Mouse (Mus musculus) neutrophil, adult 5-6 weeks (primary cell): ENCODE data around the gene Srsx. TPM values are rescaled to one million over a fixed set of nuclear protein-coding genes. Genes with fewer than 3 reads are reported as not detected.
"Not testable (repeated sequence)": the region's sequence is repeated elsewhere in the genome, so short reads cannot be mapped to it uniquely, and the experiment has no call there.

Source experiments
- ATAC-seq: fragments of 151-379, 151-347 bp; 2 replicates; pipeline ENCODE4 v1.8.0; 2017; ENCODE audit warnings: mild to moderate bottlenecking, moderate TSS enrichment; ENCODE audit not compliant: insufficient number of reproducible peaks, poor library complexity, low FRiP score, severe bottlenecking; ENCODE audit errors: extremely low read depth
- total RNA-seq: library from RNA; stranded (forward); fragments of 200-1000 nt; gene quantifications from 2 replicates; pipeline ENCODE4 v1.2.3, GENCODE M21; 2017

The Srsx gene
- total RNA-seq = 0.35 TPM in 1 of 2 replicates, not detected in the other

DNA sequence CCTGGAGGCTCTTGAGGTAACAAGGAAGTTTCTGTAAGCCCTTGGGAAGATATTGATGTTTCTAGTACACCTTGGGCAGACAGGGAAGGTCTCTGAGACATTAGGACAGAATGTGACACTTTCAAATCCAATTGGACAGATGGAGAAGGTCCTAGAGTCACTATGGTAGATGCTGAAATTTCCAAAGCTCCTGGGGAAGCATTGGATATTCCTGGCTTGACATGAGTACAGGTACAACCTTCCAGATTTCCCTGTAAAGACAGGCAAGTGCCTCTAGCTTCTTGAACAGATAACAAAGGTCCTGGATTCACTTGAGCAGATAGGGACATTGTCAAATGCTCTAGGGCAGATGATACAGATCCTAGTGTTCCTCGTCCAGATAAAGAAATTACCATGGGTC lies at the start of gene Srsx:
Gene Srsx, minus strand, starts transcription at position 101 of the 400 bp plus-strand sequence.
- ATAC-seq = not testable (repeated sequence)

DNA sequence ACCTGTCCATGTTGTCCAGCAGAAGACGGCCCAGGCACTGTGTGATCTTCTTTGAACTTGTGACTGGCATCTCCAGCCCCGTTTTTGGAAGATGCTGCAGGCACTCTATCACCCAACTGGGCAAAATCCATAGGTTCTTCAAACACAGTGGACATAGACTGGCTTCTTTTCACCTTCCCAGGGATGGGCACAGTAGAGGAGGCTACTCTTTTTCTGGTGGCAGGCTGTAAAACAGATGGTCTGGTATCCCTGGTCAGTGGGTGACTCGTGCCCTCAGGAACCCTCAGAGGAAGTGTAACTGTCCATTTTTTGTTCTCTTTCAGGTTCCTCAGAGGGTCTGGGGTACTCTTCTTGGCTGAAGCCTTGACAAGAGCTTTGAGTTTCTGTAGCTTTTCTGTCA lies 24.5 kb upstream of the Srsx start, which contains the start of gene Gm17577:
Gene Gm17577, minus strand, starts transcription at position 101 of the 400 bp plus-strand sequence.
- not testable (repeated sequence) for ATAC-seq

Other genes with a start within 250 kb of the Srsx start
- gene Gm17521, start 192.8 kb downstream of the Srsx start, total RNA-seq = not detected in 2 replicates
- 0.81 and 1.2 TPM in 2 replicates for gene Cldn34c1, start 119.0 kb downstream of the Srsx start, total RNA-seq
- not detected in 2 replicates for gene Gm17577, start 24.4 kb upstream of the Srsx start, total RNA-seq